Mouse (Mus musculus) adrenal gland, adult 2 months (tissue): ENCODE measurements around the gene Rps18. TPM values are rescaled to one million over a fixed set of nuclear protein-coding genes. Genes with fewer than 3 reads are reported as not detected.

Experiments
- DNase-seq: peaks from one replicate; pipeline ENCODE4 v3.0.0; 2021
- polyA plus RNA-seq: library from polyadenylated mRNA; depleted of rRNA; stranded (reverse); fragments of >200 nt; gene quantifications from 2 replicates; pipeline ENCODE4 v1.2.3, GENCODE M21; 2012
- total RNA-seq, 2 experiments: library from RNA; stranded (reverse); gene quantifications; 2 replicates each; pipeline ENCODE4 v1.2.3; 2021

Gene Rps18
- total and polyA plus RNA-seq, 3 experiments = 176 to 790 (median 541) TPM

DNA sequence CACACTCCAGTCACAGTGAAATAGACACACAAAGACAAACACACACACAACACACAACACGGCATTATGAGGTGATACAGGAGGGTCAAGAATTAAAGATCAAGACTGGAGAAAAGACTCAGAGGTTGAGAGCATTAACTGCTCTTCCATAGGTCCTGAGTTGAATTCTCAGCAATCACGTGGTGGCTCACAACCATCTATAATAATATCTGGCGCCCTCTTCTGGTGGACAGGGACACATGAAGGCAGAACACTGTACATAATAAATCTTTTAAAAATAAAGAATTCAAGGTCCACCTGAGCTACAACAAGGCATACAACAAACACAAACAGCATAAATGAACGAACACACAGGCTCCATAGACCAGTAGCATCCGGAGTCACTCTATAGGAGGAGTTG lies 13.1 kb upstream of the Rps18 start:
- DNase-seq = no peak

DNA sequence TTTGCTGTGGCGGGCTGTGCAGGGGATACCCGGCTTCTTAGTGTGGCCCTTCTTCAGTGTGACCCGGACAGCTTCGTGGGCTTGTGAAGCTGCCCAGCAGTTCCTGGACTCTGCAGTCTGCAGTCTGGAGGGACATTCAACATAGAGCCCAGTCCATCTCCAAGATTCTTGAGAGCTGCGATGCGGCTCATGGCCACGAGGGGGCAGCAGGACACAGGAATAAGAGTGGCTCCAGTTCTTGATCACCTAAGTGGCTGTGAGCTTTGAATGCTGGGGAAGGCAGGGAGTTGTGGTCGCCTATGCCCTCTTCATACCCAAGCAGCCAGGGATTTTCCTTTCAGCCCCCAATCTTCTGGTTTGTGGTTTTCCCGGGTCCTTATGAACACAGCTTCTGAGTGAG lies 12.7 kb upstream of the Rps18 start:
- DNase-seq = peak; percentile 80

DNA sequence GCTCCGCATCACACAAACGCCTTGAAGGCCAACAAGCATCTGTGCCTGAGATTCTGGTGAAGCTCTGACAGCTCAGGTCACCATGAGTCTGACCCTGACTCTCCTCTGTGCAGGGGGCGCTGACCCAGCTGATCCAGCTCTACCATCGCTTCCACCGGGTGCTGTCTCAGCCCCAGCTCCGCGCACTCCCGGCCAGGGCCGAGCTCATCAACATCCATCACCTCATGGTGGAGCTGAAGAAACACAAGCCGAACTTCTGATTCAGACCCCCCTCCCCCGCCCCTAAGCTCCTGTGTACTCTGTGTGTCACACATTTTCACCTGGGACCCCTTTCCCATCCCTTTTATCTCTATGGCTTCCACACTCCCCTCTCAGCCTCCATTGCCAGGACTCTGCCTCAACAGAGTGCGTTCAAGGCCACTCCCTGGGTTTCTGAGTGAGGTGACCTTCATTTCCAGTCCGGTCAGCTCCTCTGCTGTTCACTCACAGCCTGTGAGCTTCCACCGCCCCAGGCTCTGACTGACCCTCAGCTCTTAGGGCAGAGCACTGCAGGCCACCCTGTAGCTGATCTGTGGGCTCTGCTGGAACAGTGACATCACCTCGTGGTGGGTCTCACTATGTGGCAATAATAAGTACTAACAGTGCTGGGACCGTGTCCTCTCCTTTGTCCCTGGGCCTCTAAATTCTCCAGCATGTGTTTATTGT lies 10.2 kb upstream of the Rps18 start:
- DNase-seq = peak; percentile 73

GRCm38 (mm10) chr17:33965082-33965845 lies 9.5 kb upstream of the Rps18 start:
- DNase-seq = no peak

- DNase-seq = no peak
Observed at GRCm38 (mm10) chr17:33962876-33963275, 7.1 kb upstream of the Rps18 start.

- DNase-seq = no peak
Observed at GRCm38 (mm10) chr17:33959948-33960347, 4.1 kb upstream of the Rps18 start.

- no peak for DNase-seq
Observed at GRCm38 (mm10) chr17:33959135-33959534, 3.3 kb upstream of the Rps18 start.

DNA sequence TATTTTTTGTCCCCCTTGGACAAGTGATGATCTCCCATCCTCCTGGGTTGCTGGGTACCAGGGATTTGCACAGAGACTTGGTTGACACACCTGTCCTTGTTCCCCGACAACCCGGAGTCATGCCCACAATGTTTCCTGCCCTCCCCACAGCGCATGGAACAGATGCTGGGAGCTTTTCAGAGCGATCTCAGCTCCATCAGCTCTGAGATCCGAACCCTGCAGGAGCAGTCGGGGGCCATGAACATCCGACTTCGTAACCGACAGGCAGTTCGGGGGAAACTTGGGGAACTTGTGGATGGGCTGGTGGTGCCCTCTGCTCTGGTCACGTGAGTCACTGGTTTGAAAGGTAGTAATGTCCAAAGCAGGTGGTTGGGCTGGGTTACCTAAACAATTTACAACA lies 2.6 kb upstream of the Rps18 start:
- DNase-seq = no peak

- DNase-seq = no peak
Observed at GRCm38 (mm10) chr17:33957493-33957892, 1.7 kb upstream of the Rps18 start.

DNA sequence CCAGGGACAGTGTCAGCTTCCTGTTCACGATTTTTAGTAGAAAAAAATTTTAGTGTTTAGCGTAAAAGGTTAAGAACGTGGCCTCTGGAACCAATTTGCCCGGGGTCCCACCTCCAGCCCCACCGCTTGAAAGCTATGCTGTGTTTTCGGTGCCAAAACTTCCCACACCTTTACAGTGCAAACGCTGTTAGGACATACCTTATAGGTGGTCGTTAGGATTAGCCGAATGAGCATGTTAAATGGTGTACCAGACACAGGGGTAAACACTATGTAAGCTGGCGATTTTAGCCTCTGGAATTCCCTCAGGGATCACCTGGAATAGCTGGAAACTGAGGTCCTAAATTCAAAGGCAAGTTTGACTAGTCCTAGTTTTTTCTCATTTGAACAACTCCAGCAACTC lies 535 bp upstream of the Rps18 start:
- no peak for DNase-seq

- no peak for DNase-seq
Observed at GRCm38 (mm10) chr17:33954646-33955554, 901 bp downstream of the Rps18 start.

DNA sequence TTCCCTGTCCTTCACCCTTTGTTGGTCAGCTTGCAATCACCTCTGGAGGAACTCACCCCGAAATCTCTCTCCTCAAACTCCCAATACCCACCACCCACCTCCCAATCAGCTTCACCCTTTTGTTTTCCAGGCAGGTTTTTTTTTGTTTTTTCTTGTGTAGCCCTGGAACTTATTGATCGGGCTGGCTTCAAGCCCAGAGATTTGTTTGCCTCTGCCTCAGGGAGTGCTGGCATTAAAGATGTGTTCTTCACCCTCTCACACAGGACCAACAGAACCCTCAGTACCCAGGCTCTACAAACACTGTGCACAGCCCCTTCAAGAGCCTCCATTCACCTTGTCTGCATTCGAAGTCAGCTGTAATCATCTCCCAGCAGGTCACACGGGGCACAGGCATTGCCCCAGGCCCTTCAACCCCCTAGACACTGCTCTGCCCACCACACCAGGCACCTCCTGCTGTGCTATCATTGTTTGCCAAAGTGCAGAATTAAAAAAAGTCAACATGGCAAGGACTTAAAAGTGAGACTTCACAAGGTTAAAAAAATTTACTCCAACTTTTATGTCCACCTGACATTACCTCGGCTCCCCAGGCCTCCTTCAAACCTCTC lies 1.7 kb downstream of the Rps18 start:
- DNase-seq = peak; percentile 4

GRCm38 (mm10) chr17:33953310-33953709 lies 2.5 kb downstream of the Rps18 start:
- DNase-seq = peak; percentile 1

DNA sequence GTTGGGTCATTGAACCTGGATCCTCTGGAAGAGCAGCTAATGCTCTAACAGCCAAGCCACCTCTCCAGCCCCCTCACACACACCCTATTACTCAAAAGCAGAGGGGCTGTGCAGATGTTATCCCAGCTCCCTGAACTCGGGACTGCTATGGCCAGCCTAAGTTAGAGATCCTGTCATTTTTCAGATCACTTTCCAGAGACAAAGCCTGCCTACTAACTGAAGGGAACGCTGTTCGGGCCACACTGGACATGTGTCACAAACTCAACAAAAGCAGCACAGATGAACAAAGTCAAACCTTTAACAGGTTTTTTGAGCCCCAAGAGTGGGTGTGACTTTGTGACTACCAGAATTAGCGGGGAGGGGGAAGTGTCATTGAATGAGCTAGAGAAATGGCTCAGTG lies 2.9 kb downstream of the Rps18 start:
- no peak for DNase-seq

GRCm38 (mm10) chr17:33952015-33952414 lies 3.8 kb downstream of the Rps18 start:
- peak; percentile 12 for DNase-seq

DNA sequence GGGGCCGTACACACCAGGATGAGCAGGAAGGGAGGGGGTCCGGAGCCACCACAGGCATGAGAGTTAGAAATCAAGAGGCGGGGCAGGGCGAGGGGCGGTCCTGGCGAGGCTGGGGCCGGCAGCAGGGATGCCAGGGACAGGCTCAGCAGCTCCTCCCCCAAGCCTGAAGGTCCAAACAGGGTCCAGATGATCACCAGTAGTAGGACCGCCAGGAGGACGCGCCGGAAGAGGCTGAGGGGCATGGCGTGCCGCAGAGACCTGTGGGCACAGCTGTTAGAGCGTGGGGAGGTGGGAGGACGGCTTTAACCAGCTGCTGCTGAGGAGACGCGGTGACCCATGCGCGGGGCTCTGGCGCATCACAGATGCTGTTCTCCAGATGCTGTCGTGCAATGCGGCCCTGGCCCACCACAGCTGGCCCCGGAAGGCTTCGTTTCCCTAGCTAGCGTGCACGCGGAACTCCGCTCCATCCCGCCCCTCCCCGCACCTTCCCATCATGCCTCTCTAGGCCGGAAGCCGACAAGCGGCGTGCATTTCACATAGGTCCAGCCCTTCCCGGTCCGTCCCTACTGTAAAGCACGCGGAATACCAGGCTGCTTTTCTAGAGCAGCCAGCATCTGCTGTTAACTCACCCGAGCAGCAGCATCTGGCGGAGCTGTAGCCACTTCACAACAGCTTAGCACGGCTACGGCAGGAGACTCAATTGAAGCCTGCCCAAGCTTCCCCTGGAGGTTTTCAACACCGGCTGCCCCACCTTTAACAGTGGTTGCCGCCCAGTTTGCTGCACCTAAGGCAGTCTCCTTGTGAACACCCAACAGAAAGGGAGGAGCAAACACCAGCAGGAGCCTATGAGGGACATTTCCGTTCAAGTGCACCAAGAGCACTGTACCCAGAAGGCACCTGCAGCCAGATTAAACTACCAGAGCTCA lies 4.5 kb downstream of the Rps18 start, which contains the start of gene B3galt4:
B3galt4 (minus strand) TSS at position 468 of the 926 bp plus-strand sequence.
- peak; percentile 88 for DNase-seq

- no peak for DNase-seq
Observed at GRCm38 (mm10) chr17:33950131-33950625, 5.6 kb downstream of the Rps18 start.

DNA sequence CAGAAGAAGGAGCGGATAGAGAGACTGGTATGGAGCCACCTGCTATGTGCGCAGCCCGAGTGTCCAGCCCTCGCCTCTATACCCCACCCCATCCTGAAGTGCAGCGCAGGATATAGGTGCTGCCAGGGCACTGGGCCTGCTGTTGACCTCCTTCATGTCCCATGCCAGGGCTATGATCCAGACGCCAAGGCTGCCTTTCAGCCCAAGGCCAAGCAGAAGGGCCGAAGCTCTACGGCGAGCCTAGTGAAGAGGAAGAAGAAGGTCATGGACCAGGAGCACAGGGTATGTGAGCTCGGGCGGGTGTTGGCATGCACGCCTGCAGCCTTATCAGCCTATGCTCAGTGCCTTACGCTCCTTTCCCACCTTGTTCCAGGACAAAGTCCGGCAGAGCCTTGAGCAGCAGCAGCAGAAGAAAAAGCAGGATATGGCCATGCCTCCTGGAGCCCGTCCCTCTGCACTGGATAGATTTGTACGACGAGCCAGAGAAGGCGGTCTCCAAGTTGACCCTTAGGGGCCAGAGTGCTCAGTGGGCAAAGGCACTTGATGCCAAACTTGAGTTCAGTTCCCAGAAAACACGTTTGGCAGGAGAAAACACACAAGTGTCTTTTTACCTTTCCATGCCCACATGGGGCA lies 6.8 kb downstream of the Rps18 start:
- peak; percentile 72 for DNase-seq

DNA sequence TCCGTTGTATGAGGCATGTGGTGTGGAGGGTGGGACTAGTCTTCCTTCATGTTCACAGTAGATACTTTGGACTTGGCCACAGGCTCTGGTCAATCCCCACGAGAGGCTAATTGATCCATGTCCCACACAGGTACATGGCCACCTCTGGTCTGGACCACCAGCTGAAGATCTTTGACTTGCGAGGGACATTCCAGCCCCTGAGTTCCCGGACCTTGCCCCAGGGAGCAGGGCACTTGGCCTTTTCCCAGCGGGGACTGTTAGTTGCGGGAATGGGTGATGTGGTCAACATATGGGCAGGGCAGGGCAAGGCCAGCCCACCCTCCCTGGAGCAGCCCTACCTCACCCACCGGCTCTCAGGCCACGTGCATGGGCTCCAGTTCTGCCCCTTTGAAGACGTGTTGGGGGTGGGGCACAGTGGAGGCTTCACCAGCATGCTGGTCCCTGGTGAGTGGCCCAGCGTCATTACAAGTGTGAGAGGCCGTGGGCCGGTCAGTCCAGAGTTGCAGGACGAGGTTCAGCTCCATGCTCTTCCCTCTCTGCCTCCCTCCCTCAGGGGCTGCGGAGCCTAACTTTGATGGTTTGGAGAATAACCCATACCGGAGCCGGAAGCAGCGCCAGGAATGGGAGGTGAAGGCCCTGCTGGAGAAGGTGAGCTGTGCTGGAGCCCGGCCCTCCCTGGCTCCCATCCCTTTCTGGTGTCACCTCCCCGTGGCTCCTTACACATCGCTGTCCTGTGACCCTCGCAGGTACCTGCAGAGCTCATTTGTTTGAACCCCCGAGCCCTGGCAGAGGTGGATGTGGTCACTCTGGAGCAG lies 7.5 kb downstream of the Rps18 start:
- DNase-seq = no peak
